Mouse (Mus musculus) fat pad, adult 2 months (tissue): ENCODE data around the gene Lrrc32.

Experiments used
- DNase-seq: peaks from one replicate; pipeline ENCODE4 v3.0.0-alpha.2; 2011; ENCODE audit warnings: low read depth, low spot score; ENCODE audit errors: extremely low read depth

The Lrrc32 gene

DNA sequence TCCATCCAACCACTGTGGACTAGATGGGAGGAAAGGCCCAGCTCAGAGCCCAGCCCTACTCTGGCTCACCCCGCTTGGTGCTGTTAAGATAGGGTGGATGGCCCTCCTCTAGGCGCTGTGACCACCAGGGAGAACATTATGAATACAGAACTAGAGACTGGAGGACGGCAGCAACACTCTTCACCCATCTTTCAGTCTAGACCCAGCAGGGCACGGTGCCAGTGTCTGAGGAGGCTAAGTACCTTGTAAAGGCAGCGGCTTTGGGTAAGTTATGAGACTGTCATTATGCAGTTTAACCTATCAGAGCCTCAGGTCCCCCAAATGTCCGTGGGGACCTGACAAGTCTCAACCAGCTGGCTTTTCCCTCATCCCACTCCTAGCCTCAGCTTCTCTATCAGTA, at the start of gene Lrrc32:
Lrrc32 (plus strand) TSS at position 153 of the 400 bp plus-strand sequence.
- DNase-seq = no peak

DNA sequence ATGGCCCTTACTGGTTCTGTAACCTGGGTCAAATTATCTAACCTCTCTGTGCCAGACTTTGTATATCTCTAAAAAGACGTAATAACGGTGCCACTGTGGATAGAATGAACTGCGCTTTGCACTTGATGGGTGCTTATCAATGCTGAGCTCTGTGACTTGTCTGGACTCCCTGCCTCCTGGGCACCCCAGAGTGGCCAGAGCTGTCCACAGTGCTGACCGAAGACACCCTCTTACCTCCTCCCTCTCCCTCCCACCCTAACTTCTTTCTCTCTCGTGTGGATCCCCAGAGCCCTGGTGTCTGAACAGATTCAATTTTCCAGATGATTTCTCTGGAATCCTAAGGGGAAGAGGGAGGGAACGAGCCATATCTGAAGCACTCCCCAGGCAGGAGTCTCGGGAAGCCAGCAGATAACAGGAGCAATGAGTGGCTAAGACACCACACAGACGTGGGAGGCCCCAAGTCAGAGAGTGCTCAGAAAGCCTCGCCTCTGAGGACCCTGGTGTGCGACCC, 49.1 kb upstream of the Lrrc32 start, which contains the start of gene Gucy2d:
Gucy2d (plus strand) TSS at position 461 of the 511 bp plus-strand sequence.
- DNase-seq = no peak

DNA sequence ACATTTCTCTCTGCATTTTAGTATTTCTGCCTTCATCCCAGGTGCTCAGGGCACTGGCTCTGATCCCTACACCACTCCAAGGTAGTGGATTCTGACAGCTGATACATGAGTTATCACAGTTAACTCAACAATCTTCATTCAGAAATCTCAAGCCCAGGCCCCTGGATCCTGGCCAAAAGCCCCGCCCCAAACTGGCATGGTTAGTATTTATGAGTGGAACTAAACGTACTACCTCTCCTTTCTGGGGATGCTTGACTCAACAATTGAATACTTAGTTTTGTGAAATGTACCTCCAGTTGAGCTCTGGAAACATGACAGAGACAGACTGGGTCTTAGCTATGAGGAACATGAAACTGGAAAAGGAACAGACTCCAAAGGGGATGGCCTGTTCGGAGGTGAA, 42.2 kb upstream of the Lrrc32 start:
- no peak for DNase-seq

DNA sequence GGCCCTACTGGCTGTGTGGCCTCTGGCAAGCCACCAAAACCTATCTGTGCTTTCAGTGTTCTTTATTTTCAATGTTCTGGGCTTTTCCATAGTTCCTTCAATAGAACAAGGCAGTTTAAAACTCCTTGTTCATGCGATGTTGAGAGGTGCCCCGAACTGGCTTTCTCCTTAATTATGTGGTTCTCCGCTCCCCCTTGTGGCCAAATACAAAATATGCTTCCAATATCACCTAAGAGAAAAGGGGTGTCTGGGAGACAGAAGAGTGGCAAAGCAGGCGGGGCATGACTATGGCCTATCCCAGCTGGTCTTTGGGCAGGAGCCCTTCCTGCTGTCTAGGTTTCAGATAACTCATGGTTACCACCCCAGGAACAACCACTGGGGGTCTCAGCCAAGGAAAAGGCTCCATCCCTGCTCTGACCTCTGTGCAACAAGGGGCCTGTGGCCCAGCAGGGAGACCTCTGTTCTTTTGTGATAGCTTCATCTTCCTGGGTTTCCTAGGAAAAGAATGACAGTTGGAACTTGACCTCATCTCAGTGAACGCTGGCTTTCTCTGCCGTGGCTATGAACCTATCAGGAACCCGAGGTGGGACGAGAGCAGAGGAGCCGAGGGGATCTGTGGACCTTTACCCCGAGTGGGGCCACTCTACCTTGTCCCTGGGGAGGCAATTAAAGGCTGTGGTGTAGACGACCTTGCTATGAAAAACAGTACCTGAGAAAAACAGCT, 41.3 kb upstream of the Lrrc32 start:
- no peak for DNase-seq

DNA sequence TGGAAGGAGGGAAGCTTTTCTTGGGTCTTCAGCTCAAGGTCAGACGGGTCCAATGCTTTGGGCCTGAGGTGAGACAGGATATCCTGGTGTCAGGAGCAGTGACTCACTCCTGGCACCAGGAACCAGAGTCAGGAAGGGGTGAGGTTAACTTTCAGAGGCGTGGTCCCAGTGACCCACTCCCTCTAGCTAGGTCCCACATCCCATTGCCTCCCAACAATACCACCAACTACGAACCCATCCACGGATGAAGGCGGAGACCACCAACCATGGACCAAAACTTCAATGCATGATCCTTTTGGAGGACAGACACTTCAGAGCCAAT, 40.8 kb upstream of the Lrrc32 start:
- DNase-seq = no peak

DNA sequence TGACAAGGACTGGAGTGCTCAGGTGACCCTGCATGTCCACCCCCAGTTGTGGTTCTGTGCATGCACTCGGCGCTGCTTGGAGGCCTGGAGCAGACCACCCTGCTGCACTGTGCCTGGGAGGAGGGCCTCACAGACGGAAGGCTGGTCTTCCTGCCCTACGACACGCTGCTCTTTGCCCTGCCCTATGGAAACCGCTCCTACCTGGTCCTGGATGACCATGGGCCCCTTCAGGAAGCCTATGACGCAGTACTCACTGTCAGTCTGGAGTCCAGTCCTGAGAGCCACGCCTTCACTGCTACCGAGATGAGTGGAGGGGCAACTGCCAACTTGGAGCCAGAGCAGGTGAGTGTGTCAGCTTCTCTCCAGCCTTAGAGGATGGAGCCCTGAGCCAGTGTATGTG, 39.4 kb upstream of the Lrrc32 start:
- DNase-seq = no peak

DNA sequence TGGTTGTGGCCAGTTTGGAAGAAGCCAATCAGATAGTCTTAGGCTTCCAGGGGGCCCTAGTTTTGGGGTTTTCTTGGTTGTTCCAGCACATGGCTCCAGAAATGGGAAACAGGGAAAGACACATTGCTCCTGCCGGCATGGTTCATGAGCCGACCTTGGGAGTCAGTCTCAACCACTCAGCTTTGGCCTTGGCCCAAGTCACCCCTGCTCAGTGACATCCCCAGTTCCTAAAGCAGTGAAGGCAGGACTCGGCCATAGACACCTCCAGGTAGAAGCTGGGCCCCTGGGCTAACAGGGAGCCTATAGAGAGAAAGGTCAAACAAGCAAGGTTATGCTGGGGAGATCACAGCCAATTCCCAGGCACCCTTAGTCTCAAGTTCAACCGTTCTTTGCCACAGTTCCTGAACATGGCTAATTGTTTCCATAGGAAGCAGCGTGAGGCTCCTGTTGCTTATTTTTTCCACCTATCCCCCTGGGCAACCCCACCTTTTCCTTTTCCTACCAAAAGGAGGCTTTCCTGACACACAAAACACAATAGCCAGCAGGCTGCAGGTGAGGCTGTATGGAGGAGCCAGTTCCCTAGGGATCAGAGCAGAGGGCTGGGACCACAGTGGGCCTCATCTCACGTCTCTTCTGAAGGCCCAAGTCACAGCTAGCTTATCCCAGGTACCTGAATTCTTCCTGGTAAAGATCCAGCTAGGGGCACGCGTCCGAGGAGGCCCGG, 34.5 kb upstream of the Lrrc32 start:
- no peak for DNase-seq

DNA sequence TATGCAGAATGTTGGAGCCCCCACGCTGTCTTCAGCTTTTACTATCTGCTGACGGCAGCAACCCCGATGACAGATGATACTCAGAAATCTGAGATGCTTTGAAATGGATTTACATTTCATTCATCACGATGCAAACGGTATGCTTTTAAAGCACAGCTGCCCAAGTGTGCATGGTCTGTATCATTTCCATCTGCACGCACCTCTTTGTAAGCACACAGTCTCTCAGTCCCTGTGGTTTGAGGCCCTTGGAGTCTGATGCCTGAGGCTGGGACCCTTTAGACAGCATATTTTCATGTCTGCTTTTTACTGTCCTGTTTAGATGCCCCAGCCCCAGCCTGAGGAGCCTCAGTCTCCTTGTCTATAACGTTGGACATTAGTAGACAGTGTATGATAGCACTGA, 28.8 kb upstream of the Lrrc32 start:
- DNase-seq = no peak

DNA sequence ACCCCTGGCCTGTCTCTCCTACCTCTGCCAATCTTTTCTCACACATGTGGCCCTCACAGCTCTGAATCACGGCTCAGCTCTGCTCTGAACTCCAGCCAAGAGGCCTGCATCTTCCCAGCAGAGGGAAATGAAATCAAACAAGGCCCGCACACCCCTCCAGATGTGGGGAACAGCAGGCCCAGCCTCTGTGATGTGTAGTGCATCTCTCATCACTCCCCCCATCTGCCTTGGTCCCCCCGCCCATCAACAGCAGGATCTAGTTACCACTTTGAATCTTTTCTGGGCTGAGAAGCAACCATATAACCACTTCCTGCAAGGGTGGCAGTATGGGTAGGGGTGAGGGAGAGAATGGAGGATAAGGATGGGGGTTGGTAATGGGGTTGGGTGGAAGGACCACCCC, 20.0 kb upstream of the Lrrc32 start:
- no peak for DNase-seq

DNA sequence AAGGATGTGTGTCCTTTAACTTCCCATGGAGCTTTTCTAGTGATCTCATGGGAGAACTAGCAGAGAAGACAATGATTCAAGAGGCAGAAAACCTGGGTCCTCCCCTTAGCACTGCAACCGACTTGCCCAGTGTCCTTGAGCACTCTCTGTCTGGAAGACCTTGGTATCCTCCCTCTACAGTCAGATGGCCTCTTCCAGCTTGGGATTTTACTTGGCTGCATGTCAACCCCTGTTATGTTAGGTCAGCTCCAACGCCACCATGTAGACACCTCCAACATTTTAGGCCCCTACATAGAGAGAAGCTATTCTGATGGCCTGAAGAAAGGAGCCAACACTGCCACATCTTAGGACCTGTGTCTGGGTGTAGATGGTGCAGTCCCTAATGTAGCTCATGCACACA, 16.6 kb upstream of the Lrrc32 start:
- no peak for DNase-seq

DNA sequence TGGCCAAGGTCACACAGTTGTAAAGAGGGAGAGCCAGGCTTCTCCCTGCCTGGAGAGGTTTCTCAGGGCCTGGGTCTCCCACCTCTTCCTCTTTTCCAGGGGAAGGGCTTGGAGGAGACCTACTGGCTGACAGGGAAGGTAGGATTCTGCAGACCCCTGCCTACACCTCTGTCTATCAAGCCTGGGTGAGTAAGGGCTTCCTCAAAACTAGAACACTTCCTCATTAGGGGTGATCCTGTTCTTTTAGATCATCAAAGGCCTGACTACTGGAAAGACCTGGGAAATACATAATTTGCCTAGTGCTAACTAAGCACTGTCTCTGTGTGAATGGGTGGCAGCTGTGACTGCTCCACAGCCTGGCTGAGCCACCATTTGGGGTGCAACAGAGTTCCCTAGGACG, 14.5 kb upstream of the Lrrc32 start:
- DNase-seq = no peak

DNA sequence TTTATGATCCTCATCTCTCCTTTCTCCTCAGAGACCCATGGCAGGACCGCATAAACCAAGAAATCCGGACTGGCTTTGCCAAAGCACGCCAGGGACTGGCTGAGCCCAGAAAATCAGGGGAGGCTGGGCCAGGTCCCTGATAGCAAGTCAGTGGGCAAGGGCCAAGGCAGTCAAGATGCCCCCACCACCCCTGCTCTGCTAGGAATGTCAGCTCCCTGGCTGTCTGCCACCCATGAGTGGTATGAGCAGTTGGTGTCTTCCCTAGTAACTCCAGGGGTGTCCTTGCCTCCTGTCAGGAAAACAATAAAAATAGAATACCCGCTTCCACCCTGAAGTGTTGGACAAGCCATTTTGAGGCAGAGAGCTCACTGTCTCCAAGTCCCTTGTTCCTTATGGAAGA, 11.9 kb upstream of the Lrrc32 start:
- no peak for DNase-seq

DNA sequence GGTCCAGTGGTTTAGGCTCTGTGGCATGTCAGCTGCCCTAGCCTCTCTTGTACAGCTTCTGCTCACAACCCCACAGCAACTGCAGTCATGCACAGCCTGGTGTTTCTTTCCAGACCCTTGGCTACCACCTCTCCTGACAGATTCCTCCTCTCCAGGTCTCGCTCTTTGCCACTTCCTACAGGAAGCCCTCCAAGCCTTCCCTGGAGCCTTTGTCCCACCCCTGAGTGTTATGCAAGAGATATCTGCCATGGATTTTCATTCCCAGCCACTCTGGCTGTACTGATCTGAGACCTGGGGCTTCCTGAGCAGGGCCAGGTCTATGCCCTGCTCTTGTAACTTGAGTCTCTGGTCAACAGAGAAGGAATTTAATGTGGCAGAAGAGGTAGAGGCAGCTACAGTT, 8.6 kb upstream of the Lrrc32 start:
- no peak for DNase-seq

DNA sequence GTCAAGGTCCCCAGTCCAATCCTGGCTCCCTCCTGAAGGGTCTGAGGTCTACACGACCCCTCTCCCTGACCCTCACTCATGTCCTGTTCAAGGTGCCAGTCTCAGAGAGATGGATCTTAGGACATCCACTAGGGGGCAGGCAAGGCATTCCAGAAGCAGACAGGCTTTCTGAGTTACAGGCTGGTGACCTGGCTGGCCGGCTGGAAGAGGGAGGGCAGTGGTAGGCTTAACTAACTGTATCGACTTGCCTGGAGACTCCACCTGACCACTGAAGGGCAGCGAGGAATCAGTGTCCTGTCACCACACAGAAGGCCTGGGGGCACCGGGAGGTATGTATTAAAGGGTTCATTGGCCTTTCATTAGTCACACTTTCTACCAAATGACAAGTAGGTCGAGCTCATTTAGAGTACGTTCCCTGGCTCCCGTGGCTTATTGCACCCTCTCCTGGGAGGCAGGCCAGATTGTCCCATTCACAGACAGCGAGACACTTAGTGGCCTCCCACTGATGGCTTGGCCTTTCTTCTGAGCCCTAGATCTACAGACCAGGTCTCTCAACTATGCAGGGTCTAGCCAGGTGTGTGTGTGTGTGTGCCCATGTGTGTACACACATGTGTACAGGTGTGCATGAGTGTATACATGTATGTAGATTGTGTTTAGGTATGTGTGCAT, 7.9 kb upstream of the Lrrc32 start:
- DNase-seq = no peak

DNA sequence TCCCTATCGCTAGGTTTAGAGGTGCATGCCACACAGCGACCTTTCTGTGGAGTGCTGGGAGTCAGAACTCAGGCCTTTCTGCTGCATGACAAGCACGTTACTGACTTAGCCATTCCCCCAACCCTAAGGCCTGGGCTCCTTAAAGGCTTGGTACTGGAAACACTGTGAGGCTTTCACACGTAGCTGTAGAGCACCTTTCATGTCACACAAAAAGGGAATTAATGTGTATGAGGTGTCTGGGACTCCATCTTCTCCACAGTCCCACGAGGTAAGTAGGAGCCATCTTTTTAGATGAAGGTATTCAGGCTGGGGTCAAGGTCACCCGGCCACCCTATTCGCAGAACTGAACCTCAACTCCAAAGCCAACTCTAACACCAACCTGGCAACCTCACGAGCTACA, 7.2 kb upstream of the Lrrc32 start:
- DNase-seq = no peak

DNA sequence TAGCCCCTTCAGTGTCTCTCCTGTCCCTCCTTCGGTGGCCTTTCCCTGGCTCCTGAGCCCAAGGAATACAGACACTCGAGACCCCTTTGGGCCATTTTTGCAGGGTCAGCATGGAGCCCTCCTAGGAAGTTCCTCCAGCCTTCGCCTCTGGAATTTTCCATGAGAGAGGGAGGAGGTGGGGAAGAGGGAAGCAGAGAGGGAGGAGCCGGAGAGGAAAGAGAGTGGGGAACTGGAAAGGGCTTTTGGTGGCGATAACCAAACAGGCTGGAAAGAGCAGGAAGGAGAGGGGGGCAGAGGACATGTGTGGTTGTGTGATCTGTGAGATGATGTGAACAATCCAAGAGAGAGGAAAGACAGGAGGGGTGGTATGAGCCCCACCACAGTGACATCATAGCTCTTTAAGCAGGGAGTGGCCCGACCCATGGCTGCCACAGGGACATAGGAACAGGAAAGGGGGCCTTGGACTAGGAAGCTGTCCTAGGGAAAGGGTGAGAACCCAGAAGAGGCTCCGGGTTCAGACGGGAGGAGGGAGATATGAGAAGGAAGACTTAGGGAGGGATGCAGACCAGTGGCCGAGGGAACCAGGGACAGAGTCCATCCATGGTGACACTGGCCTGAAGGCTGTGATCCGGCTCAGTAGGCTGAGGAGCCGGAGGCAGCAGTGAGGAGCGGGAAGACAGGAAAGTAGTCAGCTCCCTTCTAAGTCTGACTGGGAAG, 6.4 kb upstream of the Lrrc32 start:
- DNase-seq = no peak

DNA sequence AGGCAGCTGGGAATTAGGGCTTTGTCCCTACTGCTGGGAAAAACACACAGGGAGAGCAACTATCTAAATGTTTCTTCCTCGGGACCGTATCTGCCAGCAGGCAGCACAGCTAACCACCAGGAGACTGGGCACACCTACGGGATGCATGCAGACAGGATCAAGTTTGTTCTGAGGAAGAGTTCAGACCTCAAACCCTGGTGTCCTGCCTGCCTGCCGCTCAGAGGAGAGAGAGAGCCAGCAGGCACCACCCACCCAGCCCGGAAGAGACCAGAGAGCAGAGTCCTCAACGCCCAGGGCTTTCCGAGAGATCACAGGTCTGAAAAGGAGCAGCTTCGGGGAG, 5.8 kb upstream of the Lrrc32 start:
- DNase-seq = no peak

DNA sequence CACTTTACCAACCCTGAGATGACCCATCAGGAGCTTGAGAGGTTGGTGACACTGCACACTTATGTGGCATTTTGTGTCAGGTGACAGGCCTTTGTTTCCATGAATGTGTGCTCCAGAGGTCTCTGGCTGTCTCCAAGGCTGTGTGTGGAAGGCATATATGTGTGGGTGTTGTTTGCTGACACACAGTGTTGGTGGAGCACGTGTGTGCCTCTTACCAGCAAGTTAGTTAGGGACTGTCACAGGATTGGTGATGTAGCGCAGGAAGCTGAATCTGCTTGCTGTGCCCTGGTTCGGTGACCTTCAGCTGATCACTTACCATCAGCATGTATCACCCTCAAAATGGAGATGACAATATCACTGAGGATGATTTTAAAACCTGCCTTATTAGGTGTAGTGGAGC, 4.2 kb upstream of the Lrrc32 start:
- DNase-seq = no peak

DNA sequence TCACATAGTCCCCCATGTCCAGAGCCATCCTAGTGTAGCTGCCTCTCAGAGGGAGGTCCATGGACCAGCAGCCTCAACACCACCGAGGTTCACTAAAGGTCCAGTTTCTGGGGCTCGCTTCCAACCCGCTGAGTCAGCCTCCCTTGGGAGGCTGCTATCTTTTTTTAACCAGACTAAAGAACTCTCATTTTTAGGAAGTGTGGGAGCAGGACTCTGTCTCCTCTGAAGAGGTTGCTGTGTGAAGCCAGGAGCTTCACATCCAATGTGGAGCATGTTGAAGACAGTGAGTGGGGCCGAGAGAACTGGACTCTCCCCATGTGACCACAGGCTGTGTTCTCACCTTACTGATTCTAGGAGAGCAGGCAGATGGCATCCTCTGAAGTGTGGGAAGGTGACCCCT, 3.6 kb upstream of the Lrrc32 start:
- DNase-seq = no peak

DNA sequence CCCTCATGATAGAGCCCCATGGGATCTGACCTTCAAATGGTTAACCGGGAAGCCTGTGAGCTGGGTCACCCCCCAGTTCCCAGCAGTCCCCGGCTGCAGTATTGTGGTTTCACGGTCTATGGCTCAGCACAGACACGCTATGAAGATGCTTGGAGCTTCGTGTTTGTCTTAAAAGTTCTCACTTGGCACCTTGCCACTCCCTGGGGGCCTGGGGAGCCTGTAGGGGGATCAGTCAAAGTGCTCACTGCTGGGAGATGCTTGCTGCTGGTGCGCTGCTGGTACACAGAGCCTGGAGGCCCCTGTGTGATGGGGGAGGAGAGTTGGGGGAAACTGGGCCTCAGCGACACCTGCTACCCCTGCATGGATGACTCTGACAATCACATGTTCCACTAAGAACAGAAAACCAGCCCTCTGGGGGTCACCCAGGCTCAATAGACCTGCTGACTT, 2.6 kb upstream of the Lrrc32 start:
- DNase-seq = no peak

DNA sequence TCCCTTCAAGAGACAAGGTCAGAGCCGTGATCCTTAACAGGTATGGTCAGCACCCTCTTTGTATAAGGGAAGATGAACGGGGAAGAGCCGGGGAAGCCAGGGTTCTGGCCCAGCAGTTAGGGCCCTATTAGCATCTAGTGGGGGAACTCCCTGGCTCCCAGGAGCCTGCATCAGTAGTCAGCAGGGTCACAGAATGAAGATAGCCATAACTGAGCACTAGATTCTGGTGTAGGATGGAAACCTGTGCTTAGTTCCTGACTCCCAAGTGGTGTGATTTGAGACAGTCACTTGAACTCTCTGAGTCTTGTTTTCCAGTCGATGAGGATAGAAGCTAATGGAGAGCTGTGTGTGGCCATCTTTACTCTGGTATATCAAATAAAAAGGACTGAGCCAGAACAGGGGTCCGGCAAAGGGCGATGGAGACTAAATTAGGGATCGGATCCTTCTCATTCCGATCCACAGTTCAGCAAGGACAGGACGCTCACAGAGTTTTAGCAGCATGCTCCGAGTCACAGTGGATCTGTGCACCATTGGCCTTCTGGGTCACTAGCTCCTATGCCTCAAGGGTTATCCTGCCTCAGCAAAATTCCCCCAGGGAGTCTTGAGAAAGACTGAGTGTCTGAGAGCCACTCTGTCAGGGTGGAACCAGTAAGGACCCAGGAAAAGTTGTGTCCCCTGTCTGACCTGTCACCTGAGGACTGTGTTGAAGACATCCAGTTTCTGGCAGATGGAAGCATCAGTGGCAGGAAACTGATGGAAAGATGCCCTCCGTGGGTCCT, 1.7 kb upstream of the Lrrc32 start:
- no peak for DNase-seq
